Mouse (Mus musculus) Muller cell, postnatal 12 days (primary cell): ENCODE data around the gene Ccnf.

Source experiments
- DNase-seq: peaks from one replicate; pipeline ENCODE4 v3.0.0-alpha.2; 2015; ENCODE audit errors: inconsistent ontology term

Gene Ccnf

DNA sequence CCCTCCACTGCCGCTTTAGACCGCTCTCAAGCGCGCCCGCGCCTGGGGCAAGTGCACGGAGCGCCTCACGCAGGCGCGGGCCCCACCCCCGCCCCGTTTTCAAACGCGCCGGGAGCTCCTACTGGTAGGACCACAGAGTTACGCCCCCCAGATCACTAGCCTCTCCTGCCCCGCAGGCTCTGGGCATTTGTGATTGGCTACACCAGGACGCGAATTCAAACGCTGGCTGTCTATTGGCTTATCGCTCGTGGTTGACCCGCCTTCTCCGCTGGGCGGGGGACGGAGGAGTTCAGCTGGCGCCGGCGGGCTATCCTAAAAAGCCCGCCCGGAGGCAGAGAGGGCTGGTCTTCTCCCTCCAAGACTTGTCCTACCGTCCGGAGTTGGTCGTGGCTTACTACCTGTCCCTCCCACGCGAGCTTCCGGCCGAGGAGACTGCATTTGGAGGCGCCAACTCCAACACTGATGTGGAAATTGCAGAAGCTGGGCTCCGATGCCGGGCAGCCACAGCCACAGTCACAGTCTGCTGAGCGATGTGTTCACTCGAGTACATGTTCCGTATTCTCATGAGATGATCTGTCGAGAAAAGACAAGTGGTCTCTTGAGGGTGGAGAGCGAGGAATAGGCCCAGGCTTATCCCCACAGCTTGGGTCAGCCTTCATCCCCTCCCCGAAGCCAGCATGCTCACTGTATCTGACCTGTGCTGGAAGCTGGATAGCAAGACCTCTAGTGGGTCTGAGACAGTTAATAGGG, at the start of gene Ccnf:
Ccnf (minus strand) TSS at position 165 of the 750 bp plus-strand sequence.
- DNase-seq: peak; percentile 99

DNA sequence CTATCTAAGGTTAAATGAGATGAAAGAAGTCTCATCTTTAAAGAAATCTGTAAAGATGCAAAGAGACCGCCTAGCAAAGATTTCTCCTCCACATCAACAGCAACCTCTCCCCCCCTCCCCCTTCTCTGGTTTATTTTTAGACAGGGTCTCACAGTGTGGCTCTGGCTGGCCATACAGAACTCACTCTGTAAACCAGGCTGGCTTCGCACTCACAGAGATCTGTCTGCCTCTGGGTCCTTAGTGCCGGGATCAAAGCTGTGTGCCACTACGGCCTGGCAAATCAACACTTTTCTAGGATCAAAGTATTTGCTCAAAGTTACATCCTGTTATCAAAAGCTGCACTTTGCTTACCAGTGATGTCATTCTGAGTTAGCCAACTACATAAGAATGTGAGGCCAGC, 49.4 kb upstream of the Ccnf start:
- no peak for DNase-seq

DNA sequence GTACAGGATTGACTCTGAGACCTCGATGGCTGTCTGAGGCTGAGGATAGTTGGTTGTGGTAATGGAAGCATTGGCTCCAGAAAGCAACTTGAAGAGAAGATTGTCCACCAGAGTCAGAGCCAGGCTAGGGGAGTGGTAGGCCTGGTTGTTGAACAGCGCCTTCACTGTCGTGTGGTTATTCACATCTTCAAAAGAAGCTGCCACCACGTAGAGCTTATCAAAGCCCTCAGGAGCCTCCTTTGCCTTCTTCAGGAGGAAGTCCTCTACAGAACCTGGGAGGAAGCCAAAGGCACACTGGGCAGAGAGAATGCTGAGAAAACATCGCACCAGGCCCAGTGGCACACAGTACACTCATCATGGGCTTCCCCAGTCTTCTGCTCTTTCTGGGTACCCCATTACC, 38.1 kb upstream of the Ccnf start:
- no peak for DNase-seq

DNA sequence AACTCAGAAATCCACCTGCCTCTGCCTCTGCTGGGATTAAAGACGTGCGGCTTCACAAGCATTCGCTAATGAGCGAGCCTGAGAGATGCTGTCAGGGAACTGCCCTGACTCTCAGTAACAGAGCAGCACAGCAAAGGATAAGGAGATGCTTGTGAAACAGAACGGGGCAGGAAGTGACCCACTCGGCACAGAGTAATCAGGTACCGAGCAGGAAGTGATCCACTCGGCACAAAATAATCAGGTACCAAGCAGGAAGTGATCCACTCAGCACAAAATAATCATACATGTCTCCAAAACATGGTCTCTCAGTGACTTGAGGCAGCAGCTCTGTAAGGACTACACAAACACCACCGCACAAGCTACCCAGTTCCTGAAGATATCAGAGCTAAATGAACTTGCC, 37.2 kb upstream of the Ccnf start:
- DNase-seq: no peak

DNA sequence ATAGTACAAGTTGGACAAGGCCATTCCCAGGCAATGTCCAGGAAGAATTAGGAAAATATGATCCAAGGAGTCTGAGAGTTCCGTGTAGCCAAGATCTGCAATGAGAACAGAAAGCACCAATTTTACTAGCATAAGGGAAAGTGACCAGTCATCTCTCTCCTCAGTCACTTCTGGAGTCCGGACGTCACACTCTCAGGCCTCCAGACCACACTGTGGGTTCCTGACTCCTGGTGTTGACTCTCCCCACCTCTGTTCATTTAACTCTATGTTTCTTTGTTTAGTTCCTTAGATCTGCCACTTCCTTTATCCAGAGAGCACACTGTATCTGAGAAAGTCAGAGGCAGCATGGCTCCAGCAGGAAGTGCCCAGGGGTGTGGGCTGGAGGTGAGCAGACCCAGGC, 34.4 kb upstream of the Ccnf start:
- no peak for DNase-seq

DNA sequence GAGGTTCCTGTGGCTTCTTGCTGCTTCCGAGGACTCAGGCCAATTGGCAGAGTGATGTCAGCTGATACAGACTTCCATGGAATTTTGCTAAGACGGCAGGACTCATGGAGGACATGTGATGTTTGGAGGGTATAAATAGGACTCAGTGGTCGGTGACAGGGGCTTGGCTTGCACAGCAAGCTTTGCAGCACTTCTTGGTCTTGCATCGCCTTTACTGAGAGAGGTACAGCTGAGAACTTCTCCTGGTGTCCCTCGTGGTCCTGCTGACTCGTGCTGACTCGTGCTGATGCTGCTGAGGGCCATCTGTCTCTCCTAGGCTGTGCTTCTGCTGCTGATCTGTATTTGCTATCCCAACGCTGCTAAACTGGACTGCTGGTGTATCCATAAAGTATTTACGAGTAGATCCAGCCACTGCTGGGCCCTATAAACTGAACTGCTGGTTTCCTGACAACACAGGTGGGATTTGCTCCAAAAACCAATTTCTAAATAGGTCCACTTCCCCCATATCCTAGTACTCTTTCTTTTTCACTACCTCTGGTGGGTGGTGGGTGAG, 32.1 kb upstream of the Ccnf start:
- peak; percentile 1 for DNase-seq

DNA sequence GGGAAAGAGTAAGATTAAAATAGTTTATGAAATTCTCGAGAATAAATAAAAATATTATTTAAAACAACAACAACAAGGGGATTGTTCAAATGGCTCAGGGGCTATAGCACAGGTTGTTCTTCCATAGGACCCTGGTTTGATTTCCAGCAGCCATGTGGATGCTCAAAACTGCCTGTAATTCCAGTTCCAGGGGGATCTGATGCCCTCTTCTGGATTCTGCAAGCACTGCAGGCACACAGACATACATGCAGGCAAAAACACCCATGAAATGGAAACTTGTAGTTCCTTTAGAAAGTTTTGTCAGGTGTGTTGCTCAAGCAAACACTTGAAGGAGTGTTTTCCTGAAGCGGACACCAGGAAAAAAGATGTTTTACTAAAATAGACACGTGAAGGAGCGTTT, 31.4 kb upstream of the Ccnf start:
- no peak for DNase-seq

DNA sequence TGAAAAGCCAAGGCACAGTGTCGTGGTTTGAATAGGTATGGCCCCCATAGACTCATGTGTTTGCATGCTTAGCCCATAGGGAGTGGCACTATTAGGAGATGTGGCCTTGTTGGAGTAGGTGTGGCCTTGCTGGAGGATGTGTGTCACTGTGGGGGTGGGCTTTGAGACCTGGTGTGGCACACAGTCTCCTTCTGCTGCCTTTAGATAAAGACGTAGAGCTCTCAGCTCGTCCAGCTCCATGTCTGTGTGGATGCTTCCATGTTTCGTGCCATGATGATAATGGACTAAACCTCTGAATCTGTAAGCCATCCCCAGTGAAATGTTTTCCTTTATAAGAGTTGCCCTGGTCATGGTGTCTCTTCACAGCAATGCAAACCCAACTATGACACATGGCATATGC, 28.6 kb upstream of the Ccnf start:
- no peak for DNase-seq

DNA sequence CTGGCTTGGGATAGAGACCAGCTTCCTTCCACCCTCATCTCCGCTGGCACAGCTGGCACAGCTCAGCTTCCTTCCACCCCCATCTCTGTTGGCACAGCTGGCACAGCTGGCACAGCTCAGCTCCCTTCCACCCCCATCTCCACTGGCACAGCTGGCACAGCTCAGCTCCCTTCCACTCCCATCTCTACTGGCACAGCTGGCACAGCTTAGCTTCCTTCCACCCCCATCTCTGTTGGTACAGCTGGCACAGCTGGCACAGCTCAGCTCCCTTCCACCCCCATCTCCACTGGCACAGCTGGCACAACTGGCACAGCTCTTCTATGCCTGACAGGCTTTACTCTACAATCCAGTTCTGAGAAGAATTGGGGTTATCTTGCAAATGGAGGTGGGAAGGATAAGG, 15.8 kb upstream of the Ccnf start:
- DNase-seq: no peak

DNA sequence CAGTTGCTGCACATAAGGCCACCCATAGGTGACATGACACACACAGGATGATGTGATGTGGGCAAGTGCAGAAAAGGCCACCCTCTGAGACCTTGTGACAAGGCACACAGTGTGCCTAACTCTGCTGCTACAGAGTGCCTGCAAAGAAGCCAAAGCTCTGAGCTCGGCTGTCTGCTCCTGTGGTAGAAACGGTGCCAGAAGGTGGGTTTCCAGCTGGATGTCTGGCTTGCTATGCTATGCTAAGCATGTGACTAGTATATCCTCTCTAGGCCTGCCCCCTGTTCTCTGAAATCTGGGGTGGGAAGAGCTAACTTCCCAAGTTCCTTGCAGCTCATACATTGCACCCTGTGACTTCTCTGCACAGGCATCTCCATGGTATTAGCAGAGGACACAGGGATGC, 13.5 kb upstream of the Ccnf start:
- DNase-seq: no peak

DNA sequence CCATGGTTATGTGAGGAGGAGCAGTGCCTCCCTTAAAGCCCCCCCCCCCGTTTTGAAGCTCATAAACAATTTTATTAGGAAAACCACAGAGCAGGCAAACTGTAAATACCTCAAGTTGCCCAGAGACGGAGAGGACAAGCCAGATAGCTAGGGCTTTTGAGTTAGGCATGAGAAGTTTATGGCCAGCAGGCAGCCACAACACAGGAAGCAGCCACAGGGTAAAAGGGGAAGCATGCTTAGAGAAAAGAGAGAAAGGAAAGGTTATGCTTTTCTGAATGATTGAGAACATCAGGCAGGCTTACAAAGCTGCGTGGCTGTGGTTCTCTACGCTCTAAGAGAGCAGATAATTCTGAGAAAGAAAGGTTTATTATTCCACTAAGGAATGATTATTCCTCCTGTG, 9.2 kb upstream of the Ccnf start:
- no peak for DNase-seq

DNA sequence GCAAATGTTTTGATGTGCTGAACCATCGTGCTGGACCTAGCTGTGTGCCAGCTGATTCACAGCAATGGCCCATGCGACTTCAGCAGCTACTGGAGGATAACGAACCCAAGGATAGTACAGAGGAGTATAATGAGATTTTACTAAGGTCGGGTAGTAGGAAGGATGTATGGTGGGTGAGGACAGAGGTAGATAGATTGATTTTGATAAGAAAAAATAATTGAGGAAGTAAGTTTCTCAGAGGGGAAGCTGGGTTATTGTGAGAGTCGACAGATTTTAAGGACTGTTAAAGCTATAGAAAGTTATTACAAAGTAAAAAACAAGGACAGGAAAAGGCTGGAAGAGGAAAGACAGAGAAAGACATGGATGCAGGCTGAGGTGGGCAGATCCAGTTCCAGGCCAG, 8.4 kb upstream of the Ccnf start:
- DNase-seq: no peak

DNA sequence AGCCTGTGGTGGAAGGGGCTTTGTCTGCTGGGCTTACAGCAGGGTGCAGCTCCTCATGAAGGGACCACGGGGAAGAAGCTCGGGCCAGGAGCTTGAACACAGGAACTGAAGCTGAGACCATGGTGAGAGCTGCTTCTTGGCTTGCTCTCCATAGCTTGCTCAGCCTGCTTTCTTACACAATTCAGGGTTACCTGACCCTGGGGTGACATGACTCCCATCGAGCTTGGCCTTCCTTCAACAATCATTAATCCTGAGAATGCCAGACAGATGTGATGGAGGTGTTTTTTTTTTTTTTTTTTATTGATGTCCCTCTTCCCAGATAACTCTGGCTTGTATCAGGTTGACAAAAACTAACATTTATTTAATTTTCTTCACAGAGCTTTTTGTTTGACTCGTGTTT, 7.7 kb upstream of the Ccnf start:
- DNase-seq: no peak

DNA sequence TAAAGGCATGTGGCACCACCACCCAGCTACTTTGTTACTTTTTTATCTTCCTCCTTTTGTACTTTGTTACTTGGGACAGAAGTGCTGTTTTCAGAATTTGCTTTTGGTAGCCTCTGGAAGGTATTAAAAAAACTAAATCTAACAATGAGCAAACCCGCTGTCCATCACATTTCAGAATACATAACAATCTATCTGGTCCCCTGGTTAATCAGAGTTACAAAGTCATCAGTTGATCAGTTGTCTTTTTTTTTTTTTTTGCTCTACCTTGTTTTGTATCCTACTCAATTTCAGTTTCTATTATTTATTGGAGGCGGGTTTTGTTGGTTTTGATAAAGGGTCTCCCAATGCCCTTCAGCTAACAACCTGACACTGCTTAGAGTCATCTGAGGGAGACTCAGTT, 1.0 kb upstream of the Ccnf start:
- no peak for DNase-seq

DNA sequence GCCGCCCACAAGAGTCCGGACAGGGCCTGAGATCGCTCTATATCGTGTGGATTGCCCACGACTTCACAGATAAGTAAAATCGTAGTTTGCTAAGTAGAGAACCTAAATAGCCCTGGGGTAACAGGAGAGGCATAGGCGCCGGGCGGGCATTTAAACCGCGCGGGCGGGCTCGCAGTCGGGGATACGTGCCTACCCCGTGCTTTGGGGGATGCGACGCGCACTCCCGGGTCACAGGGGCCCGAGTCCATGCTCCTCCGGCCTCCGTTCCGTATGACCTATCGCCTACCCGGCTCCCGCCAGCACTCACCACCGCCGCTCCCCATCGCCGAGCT, 330 bp downstream of the Ccnf start:
- no peak for DNase-seq

DNA sequence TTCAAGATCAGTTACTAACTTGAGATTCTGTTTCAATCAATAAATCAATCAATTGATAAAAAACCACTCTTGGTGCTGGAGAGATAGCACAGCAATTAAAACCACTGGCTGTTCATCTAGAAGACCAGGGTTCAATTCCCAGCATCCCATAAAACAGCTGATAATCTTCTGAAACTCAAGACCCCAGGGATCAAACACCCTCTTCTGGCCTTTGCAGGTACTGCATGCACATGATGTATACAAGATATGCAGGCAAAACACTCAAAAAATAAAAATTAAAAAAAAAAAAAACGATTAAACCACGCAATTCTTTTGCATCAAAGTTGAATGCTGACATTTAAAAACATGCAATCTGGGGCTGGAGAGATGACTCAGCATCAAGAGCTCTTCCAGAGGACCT, 2.6 kb downstream of the Ccnf start:
- no peak for DNase-seq

DNA sequence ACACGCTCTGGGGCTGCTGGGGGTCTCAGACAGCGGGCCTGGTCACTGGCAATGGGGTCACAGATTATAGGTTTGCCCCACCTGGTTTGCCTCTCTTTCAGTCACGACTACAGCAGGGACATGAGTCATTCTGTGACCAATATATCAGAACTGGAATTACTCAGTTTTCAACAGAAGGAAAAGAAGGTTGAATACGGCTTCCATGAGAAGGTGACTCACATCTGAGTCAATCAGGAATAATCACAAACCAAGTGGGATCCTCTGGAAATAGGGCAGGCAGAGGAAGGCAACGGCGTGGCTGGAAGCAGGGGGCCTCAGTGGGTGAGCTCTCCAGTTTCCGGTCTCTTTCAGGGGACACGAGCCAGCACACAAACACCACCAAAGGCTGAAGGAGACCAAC, 7.2 kb downstream of the Ccnf start:
- peak; percentile 15 for DNase-seq

DNA sequence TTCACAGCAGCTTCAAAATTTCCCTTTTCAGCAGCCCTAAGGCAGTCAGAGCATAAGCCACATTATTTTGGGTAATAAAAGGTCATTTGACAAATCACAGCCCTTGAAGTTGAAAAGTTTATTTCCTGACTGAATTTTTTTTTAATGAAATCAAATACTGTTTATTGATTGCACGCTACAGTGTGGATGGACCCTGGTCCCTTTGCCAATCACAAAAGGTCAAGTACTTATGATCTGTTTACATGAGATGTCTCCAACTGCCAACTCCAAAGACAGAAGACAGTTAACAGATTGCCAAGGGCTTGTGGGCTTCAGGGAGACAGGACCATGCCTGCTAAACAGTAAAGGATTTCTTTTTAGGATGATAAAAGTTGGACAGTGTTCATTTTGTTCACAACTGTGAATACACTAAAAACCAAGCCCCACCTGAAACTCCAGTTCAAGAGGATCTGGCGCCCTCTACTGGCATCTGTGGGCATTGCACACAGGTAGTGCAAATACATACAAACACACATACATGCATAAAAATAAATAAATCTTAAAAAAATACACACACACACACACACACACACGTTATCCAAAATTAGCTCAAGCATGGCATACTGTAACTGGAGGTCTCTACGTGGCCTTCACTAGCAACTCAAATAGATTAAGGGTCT, 7.8 kb downstream of the Ccnf start:
- no peak for DNase-seq

DNA sequence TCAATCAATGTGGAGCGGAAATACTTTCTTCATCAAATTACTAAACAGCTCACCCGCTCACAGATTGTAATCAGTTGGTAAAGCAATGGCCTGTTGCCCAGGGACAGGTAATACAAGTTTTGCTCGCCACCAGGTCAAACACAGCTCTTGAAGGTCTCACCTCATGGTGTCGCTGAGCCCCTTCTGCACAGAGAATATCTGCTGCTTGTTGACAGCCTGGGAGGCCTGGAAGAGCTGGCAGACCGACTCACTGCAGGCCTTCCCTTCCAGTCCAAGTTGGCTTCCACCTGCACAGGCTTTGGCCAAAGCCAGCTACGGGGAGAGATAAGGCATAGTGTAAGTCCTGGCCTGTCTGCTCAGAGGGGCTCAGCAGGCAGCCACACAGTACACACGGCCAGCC, 14.4 kb downstream of the Ccnf start:
- DNase-seq: no peak

DNA sequence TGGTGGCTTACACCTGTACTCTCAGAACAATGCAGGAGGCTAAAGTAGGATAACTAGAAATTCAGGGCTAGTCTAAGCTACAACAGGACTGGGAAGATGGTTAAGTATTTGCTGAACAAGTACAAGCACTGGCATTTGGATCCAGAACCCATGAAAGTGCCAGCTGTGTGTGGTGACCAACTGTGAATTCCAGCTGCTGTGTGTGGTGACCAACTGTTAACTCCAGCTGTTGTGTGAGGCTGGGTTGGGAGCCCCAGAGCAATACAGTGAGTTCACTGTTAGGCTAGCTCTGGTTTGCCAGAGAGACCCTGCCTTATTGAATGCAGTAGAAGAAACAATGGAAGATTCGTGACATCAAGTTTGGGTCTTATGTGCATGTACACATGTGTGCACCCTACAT, 14.8 kb downstream of the Ccnf start:
- DNase-seq: no peak

DNA sequence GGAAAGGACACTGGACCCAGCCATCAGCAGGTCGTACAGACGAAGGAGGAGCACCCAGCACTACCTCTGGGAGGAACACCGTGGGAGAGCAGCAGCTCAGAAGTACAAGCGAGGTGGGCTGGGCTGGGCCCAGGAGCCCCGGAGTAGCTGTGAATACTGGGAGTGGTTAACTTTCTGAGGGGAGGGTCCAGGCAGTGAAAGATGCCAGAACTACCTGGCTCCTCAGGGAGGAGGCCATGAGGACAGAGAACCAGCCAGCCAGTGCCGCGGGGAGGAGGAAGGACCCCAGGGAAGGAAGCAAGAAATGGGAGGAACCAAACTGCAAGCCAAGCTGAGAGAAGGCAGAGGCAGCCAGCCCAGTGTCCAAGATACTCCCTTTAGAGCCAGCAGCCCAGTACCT, 23.3 kb downstream of the Ccnf start:
- DNase-seq: no peak

DNA sequence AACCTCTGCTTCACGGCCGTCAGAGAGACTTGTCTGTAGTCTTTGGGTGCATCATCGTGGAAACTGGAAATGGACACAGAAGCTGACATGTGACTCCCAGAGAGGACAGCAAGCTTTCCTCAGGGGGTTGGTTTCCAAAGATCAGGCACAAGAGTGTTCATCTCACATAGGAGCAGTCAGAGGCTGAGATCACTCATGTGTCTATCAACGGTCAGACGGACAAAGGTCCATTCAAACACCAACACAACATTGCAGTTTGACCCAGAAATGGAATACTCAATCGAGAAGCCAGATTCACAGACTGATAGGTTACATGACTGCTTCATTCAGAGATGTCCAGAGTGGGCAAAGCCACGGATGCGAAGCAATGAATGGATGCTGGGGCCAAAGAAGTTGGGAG, 24.6 kb downstream of the Ccnf start:
- DNase-seq: no peak

DNA sequence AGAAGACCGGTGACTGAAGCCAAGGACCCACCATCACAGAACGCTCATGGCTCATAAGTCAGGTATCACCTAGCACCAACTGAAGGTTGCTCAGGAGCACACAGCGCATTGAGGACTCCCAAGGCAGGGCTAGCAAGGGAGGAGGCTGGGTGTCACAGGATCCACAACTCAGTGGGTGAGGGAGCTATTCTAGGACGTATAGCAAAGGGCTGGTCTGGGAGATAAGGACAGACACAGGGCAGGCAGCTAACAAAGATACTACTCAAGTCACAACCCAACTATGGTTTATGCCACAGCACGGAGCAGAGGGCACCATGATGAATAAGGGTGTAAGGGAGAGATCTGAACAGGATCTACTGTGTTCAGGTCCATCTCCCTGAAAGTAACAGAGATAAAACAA, 25.4 kb downstream of the Ccnf start:
- no peak for DNase-seq

DNA sequence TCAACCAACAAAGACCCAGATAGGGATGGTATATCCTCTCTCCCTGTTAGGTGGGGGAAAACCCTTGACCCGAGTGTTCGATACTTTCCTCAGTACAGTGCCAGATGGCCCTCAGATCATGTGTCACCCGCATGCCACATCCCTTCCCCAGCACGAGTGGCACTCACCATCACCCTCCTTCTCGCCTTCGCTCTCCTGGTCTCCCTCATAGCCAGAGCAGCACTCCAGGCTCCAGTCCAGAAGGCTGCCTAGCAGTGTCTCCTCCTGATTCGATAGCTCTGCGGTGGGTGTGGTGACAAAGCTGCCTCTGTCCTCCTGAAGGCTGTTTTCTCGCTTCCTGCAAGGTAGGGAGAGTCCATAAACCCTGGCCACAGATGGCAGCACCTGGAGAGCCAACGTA, 26.5 kb downstream of the Ccnf start:
- no peak for DNase-seq
